Mouse (Mus musculus): ENCODE data around the gene Treml2. TPM values are rescaled to one million over a fixed set of nuclear protein-coding genes. Genes with fewer than 3 reads are reported as not detected.
A peak's percentile ranks its signal among the peaks of the same experiment; 100 is the strongest.
"Not testable (repeated sequence)": the region's sequence is repeated elsewhere in the genome, so short reads cannot be mapped to it uniquely, and the experiment has no call there.

The Treml2 gene
- total RNA-seq, 2 experiments from 2014 or later, result 0.46 to 0.47 TPM

DNA sequence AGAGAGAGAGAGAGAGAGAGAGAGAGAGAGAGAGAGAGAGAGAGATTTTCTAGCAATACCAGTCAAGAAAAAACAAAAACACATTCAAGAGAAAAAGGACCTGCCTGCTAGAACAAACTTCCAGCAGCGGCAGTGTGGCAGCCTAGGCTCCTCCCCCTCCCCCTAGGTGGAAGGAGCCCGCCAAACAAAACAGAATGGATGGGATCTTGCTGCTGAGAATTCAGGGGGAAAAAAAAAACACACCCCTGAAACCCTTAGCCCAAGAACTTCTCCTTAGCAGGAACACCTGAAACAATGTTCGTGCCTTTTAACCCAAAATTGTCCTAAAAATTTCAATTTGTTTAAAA, 17.6 kb upstream of the Treml2 start:
- intact Hi-C loops (cut with DNase I), result no loop called here
- DNase-seq (ENCODE audit: low spot score in 2 of 2), result no peak

DNA sequence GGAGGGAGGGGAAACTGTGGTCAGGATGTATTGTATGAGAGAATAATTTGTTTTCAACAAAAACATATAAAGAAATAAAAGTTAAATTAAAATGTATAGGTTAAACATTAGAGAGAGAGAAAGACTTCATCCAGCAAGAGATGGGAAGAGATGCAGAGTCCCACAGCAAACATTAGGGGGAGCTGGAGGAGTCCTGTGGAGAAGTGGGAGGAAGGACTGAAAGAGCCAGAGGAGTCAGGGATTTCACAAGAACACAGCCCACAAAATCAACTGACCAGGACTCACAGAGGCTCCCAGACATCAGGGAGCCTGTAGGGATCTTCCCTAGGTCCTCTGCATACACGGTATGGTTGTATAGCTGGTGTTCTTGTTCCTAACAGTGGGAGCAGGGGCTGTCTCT, 12.5 kb upstream of the Treml2 start:
- intact Hi-C loops (cut with DNase I), result no loop called here
- DNase-seq (ENCODE audit: low spot score in 2 of 2), result no peak

DNA sequence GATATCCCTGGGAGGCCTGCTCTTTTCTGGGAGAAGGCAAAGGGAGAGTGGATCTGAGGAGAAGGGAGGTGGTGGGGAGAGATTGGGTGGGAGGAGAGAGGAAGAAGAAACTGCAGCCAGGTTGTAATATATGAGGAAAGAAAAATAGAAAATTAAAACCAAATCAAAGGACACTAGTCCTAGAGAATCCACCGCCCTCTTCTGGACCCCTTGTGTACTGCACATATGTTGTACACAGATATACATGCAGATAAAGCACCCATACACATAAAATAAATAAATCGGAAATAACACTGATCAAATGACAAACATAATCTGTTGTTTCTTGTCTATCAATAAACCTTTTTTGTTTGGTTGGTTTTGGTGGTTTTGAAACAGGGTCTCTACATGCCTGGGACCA, 12.0 kb upstream of the Treml2 start:
- peak; percentile 19 to 21 for DNase-seq (ENCODE audit: low spot score in 2 of 2)
- intact Hi-C loops (cut with DNase I), result no loop called here

DNA sequence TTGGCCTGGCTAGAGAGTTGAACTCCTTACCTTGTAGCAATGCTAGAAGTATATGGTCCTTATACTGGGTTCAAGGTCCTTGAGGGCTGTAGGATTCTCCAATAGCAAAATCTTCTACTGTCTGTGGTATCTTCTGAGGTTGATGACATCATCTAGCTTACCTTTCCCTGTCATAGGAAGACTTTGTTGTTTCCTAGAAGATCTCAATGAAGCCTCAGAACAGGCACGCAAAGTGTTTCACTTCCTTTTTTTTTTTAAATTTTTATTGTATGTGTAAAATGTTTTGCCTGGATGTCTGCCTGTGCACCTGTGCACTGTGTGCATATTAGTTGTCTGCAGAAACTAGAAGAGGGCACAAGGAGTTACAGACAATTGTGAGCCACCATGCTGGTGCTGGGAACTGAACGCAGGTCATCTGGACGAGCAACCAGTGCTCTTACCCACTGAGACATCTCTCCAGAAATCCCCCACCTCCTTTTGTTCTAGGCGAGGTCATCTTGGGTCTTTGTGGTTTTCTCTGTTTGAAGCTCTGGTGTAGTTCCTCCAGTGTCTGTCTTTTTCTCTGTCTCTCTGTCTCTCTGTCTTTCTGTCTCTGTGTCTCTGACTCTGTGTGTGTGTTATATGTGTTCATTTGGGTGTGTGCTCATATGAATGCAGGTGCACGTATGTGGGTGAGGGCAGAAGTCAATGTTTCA, 5.7 kb upstream of the Treml2 start:
- no peak for DNase-seq (ENCODE audit: low spot score in 2 of 2)
- intact Hi-C loops (cut with DNase I), result no loop called here

DNA sequence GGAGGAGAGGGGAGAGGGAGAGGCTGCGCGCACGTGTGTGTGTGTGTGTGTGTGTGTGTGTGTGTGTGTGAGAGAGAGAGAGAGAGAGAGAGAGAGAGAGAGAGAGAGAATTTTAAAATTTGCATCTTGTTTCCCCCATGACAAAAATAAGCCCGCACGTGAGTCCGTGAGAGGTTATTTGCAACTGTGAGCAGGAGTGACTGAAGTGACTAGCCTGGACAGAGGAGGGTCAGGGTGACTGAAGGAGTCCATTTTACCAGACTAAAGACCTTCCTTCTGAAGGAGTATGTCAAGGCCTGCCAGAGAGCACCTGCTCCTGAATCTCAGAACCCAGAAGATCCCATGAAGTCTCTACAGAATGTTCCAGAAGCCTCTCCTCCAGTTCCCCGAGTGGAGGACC, 458 bp downstream of the Treml2 start:
- intact Hi-C loops (cut with DNase I), result no loop called here
- DNase-seq (ENCODE audit: low spot score in 2 of 2), result peak in 1 of 2 experiments; percentile 21

DNA sequence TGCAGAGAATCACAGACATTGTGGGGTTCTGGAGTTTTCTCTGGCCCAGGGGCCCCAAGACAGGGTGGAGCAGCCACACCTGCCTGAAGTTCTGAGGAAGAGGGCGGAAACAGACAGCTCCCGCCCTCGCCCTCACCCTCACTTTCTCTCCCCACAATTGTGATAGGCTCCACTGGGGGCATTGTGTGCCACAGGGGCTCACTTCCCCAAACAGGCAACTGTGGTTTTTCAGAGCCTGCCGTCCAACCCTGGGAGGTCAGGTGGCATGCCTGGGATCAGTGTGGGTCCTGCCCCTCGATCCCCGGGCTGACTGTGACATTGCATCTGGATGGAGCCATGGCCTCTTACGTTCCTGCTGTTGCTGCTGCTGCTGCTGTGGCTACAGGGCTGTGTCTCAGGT, 901 bp downstream of the Treml2 start:
- intact Hi-C loops (cut with DNase I), result no loop called here
- DNase-seq (ENCODE audit: low spot score in 2 of 2), result no peak

DNA sequence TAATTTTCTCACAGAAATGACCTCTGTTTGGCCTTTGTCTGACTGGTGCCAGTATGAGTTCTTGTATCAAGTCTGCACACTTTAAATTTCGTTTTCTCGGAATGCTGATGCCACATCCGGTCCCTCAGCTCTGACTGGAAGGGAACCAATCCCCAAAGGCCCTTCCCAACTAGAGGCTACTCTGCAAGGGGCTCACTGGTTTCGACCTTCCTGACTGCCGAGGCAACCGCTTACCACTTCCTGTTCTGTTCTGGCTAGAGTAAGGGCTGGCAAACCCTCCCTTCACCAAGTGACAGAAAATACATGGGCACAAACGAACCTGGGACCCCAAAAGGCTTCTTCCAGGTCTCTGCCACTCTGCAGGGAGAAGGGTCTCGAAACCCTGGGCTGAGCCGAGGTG, 1.6 kb downstream of the Treml2 start:
- intact Hi-C loops (cut with DNase I), result no loop called here
- DNase-seq (ENCODE audit: low spot score in 2 of 2), result no peak

DNA sequence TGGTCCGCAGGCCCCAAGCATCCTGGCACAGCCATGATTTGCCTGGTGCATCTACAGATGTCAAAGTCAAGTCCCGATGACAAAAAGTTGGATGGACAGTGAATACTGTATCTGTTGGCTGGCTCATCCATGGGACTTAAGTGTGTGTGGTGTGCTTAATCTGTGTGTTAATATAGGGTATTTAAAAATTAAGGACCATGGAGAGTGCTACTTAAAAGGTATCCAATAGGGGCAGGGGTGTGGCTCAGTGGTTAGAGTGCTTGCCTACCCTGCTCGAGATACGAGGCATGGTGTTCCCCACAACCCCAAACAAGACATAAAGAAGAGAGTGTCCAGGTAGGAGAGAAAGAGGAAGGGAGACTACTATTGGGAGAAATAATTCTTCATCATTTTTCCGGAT, 2.5 kb downstream of the Treml2 start:
- DNase-seq (ENCODE audit: low spot score in 2 of 2), result no peak
- intact Hi-C loops (cut with DNase I), result no loop called here

DNA sequence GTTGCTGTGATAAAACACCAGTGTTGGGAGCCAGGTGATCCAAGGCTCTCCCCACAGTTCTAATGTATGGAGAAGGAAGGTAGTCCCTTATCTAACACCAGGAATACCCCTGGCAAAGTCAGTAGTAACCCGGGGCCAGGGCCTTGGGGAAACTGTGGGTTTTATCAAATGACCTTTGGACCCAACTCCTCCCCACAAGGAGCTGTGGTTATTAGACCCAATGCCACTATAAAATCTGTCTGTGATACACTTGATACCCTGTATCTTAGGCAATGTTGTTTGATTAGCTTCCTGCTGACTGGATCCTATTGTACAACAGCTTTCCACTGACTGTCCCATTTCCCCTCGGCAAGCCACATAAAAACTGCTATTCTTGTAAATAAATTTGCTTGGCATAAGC, 12.8 kb downstream of the Treml2 start:
- intact Hi-C loops (cut with DNase I), result no loop called here
- no peak for DNase-seq (ENCODE audit: low spot score in 2 of 2)

DNA sequence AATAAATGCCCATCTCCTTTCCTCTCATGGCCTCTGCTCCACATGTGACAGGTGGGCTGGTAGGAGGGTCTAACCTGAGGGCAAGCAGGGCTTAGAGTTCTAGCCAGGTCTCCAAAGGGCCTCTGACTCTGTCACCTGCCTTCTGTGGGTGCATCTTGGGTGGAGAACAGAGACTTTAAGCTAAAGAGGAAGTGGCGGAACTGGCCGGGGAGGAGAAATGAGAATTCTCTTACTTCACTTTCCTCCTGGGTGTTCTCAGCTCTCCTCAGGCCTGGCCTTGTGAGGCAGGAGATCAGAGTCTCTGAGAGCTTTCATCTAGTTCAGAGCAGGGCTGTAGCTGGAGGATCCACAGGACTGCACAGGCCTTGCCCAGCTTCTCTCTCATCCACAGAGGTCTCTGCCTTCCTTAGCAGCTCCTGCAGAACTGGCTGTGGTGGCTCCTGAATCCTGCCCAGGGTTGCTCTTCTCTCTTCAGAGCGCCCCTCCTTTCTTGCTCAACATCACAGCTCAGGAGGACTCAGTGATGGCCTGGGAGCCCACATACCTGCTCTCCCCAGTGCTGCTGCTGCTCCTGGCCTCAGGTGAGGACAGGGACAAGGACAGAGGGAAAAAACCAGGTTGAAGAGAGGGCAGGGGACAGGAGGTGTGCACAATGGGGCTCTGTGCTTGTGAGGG, 16.7 kb downstream of the Treml2 start, which contains the start of gene B430306N03Rik:
TSS of gene B430306N03Rik (plus strand) at position 237 of the 675 bp plus-strand sequence.
- DNase-seq (ENCODE audit: low spot score in 2 of 2); intact Hi-C loops (cut with DNase I): not testable (repeated sequence)

DNA sequence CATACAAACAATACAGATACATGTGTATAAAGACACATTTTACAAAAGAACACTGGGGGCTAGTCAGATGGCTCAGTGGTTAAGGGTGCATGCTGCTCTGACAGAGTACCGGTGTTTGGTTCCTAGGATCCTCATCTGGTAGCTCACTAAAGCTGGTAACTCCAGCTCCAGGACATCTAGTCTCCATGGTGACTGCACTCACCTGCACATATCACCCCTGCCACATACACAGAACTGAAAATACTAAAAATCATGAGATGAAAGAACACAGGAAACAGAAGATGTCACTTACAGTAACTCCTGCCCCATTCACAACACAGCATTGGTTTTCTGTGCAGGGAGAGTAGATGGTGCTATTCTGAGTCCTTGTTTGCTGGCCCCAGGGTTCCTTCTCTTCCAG, 19.4 kb downstream of the Treml2 start:
- DNase-seq (ENCODE audit: low spot score in 2 of 2), result no peak
- intact Hi-C loops (cut with DNase I), result no loop called here

DNA sequence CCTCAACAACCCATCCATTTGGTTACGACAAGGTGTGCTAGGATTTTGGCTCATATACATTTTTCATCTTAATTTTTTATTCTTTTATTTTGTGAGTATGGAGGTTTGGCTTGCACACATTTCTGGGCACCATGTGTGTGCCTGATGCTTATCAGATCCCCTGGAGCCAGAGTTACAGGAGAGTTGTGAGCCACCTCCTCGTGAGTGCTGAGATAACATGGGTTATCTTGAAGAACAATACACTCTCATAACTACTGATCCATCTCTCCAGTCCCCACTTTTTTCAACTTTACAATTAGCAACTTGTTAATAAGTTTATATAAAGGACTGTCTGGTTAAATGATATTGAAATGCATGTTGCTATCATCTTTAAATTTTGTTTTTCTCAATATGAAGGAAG, 22.0 kb downstream of the Treml2 start:
- intact Hi-C loops (cut with DNase I), result no loop called here

DNA sequence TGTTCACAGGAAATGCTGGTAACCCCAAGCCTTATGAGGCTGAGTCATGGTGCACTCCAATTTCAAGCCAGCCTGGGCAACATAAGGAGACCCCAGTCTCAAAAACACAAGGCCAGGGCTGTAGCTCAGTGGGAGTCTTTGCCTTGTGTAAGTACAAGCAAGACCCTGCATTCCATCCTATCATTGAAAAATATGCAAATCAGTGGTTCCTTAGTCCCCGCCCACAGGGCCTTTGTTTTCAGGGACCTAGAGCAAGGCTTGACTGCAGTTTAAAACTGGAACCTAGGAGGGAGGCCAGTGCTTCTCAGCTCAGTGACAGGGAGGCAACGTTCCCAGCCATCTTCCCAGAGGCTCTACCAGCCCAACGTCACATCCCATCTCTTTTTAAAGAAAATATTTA, 23.9 kb downstream of the Treml2 start:
- no peak for DNase-seq (ENCODE audit: low spot score in 2 of 2)
- intact Hi-C loops (cut with DNase I), result no loop called here

More for the DNA sequence above, 22.0 kb downstream of the Treml2 start:
- no peak for DNase-seq (ENCODE audit: low spot score in 2 of 2)

DNA sequence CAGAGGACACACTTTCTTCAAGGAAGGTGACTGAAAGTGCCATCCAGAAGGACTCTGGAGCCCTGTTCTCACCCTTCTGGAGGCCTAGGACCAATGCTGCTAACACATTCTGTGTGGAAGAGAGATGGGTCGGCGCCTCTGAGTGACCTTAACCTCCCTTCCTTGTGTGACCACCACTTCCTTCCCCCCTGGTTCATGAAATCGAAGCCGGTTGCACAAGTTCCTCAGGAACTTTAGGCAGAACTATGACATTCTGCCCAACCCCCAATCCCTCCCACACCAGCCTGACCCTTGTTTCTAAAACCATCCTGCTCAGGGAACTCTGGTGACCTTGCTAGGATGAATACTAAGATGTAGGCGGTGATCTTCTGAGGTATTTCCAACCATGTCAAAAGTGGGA, 25.0 kb downstream of the Treml2 start:
- DNase-seq (ENCODE audit: low spot score in 2 of 2), result no peak
- intact Hi-C loops (cut with DNase I), result no loop called here

DNA sequence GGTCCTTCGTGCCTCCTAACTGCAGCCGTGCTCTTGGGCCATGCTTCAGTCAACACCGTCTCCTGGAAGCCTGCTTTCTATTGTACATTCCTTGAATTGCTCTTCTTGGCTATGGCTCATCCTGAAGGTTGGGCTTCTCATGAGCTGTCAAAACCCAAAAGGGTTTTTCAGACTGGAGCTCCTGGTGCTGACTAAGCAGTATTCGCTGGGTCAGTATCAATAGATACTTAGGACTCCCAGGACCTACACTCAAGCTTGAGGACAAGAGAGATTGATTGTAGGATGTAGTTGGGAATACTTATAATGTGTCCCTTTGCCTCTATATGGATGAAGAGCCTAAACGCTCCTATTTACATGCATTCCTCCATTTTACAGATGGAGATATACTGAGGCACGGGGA, 25.8 kb downstream of the Treml2 start:
- intact Hi-C loops (cut with DNase I), result no loop called here
- DNase-seq (ENCODE audit: low spot score in 2 of 2), result no peak

DNA sequence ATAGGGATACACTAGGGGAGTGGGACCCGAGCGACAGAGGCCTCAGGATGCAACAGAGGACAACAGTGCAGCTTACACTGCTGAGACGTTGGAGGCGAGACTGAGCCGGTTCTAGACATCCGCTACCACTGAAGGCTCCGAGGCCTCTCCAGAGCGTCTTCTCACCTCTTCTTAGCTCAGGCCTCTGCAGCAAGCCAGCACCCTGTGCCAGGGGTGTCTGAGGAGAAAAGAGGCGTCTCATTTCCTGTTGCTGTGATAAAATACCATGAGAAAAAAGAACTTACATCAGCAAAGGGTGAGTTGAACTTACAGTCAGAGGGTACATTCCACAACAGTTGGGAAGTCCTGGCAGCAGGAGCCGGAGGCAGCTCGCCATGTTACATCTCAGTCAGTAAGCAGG, 26.3 kb downstream of the Treml2 start:
- intact Hi-C loops (cut with DNase I), result loop anchor here (2.0 kb wide), 1 partner anchor 47 kb away; no protein-coding TSS in a partner anchor
- no peak for DNase-seq (ENCODE audit: low spot score in 2 of 2)

DNA sequence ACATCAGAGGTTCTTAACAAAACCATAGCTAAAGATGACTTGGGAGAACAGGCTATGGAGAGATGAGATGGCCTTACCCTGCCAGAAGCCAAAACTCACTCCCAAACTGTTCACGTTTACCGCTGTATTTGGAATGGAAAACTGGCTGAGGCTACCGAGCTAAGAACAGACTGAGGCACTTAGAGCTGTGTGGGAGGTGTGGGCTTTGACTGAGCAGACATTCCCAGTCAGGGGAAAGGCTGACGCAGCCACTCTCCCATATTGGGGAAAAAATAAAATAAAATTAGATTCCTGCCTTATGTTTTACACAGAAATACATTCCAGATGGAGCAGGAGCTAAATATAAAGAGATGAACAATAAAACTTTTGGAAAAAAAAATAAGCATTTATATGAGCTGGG, 27.4 kb downstream of the Treml2 start:
- intact Hi-C loops (cut with DNase I), result loop anchor here (2.0 kb wide), 1 partner anchor 46 kb away; no protein-coding TSS in a partner anchor
- DNase-seq (ENCODE audit: low spot score in 2 of 2), result peak; percentile 77 to 86

DNA sequence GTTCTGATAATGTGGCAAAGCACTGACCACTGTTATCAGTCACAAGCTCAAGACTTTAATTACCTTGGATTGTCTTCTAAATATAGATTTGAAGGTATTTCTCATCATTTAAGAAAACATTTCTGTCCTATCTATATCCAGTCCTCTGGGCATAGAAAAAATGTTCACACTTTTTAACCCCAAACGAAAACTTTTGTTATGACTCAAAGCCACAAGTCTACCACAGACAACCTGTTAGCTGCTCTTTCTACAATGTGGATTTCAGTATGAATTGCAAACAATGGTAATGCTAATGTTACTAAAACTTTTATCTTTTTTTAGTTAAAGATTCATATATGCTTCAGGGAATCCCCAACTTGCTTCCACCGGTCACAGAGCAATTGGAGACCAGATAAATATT, 33.2 kb downstream of the Treml2 start:
- intact Hi-C loops (cut with DNase I), result no loop called here
- DNase-seq (ENCODE audit: low spot score in 2 of 2), result no peak

DNA sequence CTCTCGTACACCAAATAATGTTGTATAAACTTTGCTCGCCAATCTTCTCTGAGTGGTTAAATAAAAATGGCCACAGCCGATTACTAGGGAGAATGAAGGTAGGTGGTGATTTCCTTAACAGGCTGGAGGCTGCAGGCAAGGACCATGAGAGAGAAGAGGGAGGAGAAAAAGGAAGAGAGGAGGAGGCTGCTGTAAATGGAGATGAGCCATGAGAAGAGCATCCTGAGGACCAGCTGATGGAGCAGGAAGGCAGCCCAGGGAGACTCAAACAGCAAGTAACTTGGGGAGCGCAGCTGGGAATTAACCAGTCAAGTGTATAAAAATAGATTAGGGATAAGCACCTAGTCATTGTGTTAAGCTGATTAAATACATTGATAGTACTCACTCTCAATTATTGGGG, 34.9 kb downstream of the Treml2 start:
- intact Hi-C loops (cut with DNase I), result no loop called here

DNA sequence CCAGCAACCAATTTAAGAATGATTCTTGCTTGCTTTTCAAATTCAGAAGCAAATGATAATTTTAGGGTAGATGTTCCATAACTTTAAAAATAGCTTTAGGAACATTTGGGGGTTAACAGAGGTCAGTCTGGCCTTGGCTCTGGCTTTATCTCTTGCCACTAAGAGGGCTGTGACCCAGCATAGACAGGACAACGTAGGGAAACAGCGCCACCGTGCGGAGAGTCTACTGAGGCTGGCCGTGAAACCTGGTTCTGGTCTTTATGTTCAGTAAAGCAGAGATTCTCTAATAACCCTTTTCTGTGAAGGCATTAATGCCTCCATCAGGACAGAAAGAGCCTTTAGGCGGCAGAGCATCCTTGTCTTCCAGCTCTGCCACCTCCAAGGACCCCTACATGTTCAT, 37.6 kb downstream of the Treml2 start:
- intact Hi-C loops (cut with DNase I), result loop anchor here (1.0 to 5.0 kb wide), 4 partner anchors 62 to 465 kb away; partner anchors contain the start of gene Nfya
- peak; percentile 78 to 89 for DNase-seq (ENCODE audit: low spot score in 2 of 2)

More for the DNA sequence above, 34.9 kb downstream of the Treml2 start:
- no peak for DNase-seq (ENCODE audit: low spot score in 2 of 2)

DNA sequence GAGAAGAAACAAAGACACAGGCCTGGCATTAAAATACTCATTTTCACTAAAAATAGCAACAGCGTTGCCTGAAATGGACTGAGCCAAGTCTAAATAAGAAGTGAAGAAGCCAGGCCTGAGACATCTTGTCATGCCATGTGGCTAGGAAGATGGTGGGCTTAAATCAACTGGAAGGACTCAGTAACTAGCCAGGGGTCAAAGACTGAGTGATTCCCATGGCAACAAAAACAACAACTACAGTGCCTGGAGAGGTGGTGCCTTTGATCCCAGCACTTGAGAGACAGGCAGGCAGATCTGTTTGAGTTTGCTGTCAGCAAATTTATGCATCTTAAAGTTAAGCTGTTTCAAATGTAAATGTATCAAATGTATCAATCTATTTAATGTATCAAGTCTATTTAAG, 41.0 kb downstream of the Treml2 start:
- intact Hi-C loops (cut with DNase I), result no loop called here
- no peak for DNase-seq (ENCODE audit: low spot score in 2 of 2)

Measured in left cerebral cortex, postnatal 14 days (tissue).